Mouse (Mus musculus): ENCODE data around the gene Wnk2.
A peak's percentile ranks its signal among the peaks of the same experiment; 100 is the strongest.
"Not testable (repeated sequence)": the region's sequence is repeated elsewhere in the genome, so short reads cannot be mapped to it uniquely, and the experiment has no call there.

Gene Wnk2

GRCm38 (mm10) chr13:49087420-49087819 lies 60.4 kb downstream of the Wnk2 start:
- DNase-seq = peak; percentile 23 to 26

GRCm38 (mm10) chr13:49086431-49086830 lies 61.4 kb downstream of the Wnk2 start:
- DNase-seq = no peak

- DNase-seq = no peak
Measured at GRCm38 (mm10) chr13:49085211-49085610, 62.6 kb downstream of the Wnk2 start.

- DNase-seq = no peak
Measured at GRCm38 (mm10) chr13:49084781-49085180, 63.0 kb downstream of the Wnk2 start.

- DNase-seq = no peak
Measured at GRCm38 (mm10) chr13:49083941-49084340, 63.9 kb downstream of the Wnk2 start.

GRCm38 (mm10) chr13:49082151-49082879 lies 65.5 kb downstream of the Wnk2 start:
- DNase-seq = peak; percentile 14 to 37

- no peak for DNase-seq
Measured at GRCm38 (mm10) chr13:49076196-49076595, 71.6 kb downstream of the Wnk2 start.

- DNase-seq = no peak
Measured at GRCm38 (mm10) chr13:49075377-49075776, 72.4 kb downstream of the Wnk2 start.

GRCm38 (mm10) chr13:49073295-49073694 lies 74.5 kb downstream of the Wnk2 start:
- DNase-seq = no peak

GRCm38 (mm10) chr13:49071861-49072260 lies 76.0 kb downstream of the Wnk2 start:
- no peak for DNase-seq

GRCm38 (mm10) chr13:49069979-49070378 lies 77.8 kb downstream of the Wnk2 start:
- DNase-seq = no peak

GRCm38 (mm10) chr13:49069393-49069792 lies 78.4 kb downstream of the Wnk2 start:
- DNase-seq = no peak

GRCm38 (mm10) chr13:49064257-49064656 lies 83.6 kb downstream of the Wnk2 start:
- no peak for DNase-seq

- no peak for DNase-seq
Measured at GRCm38 (mm10) chr13:49060456-49060855, 87.4 kb downstream of the Wnk2 start.

GRCm38 (mm10) chr13:49058528-49058927 lies 89.3 kb downstream of the Wnk2 start:
- peak; percentile 69 to 76 for DNase-seq

GRCm38 (mm10) chr13:49056304-49056703 lies 91.5 kb downstream of the Wnk2 start:
- DNase-seq = no peak

- not testable (repeated sequence) for DNase-seq
Measured at GRCm38 (mm10) chr13:49054753-49055152, 93.1 kb downstream of the Wnk2 start.

- no peak for DNase-seq
Measured at GRCm38 (mm10) chr13:49053333-49053732, 94.5 kb downstream of the Wnk2 start.

GRCm38 (mm10) chr13:49052512-49052911 lies 95.3 kb downstream of the Wnk2 start:
- DNase-seq = peak; percentile 28 to 33

GRCm38 (mm10) chr13:49047393-49047792 lies 100.4 kb downstream of the Wnk2 start:
- DNase-seq = no peak

- no peak for DNase-seq
Measured at GRCm38 (mm10) chr13:49044145-49044561, 103.7 kb downstream of the Wnk2 start.

- DNase-seq = no peak
Measured at GRCm38 (mm10) chr13:49042371-49042770, 105.4 kb downstream of the Wnk2 start.

- peak; percentile 37 to 58 for DNase-seq
Measured at GRCm38 (mm10) chr13:49036928-49037574, 110.8 kb downstream of the Wnk2 start.

GRCm38 (mm10) chr13:49036436-49036835 lies 111.4 kb downstream of the Wnk2 start:
- DNase-seq = no peak

Measured in kidney, postnatal 4 days (tissue).